Mouse (Mus musculus): ENCODE measurements around the gene Mrpl41.

Gene Mrpl41

DNA sequence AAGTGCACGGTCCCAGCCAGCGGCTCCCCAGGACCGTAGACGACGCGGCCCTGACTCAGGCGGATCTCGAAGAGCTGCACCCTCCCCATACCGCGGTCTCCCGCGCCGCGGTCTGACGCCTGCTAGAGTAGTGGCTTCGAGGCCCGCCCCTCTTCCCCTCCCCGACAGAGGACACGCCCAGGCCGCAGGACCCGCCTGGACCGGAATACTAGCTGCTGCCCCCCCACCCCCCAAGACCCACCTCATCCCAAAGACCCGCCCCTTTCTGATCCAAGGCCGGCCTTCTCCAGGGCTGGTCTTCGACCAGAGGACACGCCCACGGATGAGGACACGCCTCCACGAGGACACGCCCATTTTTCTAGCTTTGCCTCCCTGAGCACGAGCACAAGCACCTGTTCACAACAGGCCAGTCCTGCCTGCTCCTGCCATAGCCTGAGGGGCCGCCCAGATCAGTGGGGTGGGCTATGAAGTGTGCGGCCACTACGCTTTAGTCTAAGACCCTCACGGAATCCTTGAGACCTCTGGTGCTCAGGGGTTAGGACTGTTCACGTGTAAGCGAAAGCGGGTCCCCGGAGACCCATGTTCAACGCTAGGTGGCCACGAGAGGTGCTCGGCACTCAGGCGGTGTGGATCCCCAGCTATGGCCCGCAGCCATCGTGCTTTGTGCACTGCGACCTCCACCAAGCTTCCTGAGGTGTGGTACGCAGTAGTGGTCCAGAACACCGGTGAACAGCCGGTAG, 39.7 kb downstream of the Mrpl41 start, which contains the start of gene Arrdc1:
Gene Arrdc1, minus strand, starts transcription at position 196 of the 740 bp plus-strand sequence.
- peak; percentile 95 for DNase-seq

DNA sequence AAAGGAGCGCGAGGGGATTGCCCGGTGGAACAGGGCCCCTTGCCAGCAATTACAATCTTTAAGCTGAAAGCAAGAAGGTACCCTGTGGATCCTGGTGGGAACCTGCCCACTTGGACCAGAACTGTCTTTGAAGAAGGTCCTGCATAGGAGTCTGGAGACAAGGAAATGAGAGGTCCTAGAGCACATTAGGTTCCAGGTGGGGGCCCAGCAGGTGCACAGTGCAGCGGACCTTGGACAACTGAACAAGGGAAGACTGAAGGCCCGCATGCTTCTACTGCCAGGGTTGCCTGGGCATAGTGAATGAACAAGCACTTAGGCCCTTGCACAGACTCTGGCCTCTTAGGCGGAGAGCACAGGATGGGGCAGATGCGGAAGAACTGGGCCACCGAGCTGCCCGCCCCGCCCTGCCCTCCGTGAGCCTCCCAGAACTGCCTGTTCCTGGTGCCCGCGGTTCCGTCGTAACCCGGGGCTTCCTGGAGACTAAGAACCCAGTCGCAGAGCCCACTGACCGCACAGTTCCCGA, 40.4 kb downstream of the Mrpl41 start:
- DNase-seq = no peak

DNA sequence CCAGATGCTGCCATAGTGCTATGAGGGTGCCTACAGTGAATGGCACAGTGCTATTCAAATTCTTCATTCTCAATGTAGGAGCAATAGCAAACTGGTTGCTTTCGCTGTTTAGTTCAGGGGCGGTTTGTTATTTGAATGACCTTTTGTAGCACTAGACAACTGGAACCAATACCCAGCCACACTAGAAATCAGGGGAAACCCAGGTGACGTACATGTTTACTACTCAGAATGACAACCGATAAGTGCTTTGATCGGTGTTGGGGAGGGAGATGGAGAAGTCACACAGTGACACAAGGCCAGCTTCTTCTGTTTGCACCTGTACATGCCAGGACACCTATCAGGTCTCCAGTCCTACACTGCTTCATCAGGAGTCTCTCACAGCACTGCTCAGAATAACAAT, 45.3 kb downstream of the Mrpl41 start:
- DNase-seq = no peak

DNA sequence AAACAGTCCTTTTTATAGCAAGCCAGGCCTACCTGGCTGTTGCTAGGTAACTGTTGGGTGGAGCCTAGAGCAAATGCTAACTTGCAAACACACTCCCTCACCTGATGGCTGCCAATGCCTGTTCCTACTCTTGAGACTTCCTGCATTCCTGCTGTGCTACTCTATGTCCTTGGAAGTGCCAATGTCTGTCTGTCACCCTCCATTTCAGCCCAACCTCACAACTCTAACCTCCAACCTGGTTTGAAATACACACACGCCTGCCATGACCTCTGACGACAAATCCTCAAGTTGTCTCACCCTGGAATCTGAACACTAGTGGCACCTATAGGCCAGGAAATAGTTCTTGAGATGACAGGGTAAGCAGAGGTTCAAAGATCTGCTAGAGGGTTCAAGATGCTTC, 45.8 kb downstream of the Mrpl41 start:
- no peak for DNase-seq

DNA sequence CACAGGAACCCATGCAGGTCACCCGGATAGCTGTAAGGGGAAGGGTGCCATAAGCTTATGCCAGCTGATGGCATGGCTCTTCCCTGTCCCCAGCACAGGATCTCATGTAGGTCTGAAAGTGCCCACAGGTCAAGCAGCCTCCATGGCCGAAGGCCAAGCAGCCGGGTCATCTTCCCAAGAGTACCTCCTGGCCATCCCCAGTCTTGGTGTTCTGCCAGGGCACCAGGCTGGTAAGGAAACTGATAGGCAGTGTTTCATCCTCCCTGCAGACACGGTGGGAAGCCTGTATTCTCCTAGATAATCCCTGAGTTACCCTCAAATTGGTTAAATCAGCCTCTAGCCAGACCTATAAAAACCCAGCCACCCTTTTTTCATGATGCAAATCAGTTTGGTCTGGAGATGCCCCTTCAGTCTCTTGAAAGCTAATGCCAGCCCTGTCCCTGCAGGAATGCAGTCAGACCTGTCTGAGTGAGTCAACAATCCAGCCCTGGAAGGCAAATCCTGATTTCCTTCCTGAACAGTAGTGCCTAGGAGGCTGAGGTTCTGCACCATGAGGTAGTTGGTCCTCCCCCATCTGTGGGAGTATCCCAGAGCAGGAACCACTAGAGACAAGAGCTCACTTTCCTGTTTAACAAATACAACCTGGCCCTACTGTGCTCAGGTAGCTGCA, 47.0 kb downstream of the Mrpl41 start:
- no peak for DNase-seq

DNA sequence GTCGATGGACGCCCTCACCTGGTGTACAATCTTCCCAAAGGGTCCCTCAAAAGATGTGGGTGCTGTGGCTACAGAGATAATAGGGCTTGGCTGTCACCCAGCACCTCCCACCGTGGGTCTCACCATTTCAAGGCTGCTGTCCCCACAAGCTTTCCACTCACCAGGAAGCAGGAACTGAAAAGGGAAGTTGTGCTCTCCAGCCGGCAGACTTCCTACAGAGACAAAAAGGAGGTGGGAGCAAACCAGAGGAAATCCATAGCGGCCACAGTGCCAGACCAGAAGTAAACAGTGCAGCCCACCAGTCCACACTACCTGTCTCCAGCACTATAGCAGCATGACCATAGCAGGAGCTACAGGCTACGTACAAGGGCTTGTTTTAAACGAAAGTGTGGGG, 47.9 kb downstream of the Mrpl41 start:
- DNase-seq = no peak

DNA sequence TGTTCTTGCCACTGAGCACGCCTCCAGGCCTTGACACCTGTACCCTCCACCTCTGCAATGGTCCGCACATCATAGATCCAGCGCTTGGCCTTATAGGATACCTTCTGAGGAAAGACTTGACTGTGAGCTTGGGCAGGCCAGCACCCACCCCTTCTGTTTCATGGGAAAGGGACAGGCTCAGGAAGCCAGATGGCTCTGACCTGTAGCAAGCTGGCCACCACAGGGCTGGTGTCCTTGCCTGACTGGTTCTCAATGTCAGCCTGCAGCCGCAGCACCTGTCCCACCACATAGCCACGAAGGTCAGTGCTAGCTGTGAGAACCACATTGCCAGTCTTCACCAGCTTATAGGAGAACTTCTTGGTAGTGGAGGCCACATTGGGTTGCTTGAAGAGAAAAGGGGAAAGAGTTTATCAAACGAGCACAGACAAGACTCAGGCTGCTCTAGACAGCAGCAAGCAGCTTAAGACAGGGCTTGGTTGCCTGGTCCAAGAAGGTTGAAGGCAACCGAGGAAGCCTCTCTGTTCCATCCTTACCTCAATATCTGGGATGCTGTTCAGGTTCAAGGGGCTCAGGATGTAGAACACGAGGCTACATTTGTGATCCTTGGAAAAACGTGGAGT, 48.4 kb downstream of the Mrpl41 start:
- no peak for DNase-seq

DNA sequence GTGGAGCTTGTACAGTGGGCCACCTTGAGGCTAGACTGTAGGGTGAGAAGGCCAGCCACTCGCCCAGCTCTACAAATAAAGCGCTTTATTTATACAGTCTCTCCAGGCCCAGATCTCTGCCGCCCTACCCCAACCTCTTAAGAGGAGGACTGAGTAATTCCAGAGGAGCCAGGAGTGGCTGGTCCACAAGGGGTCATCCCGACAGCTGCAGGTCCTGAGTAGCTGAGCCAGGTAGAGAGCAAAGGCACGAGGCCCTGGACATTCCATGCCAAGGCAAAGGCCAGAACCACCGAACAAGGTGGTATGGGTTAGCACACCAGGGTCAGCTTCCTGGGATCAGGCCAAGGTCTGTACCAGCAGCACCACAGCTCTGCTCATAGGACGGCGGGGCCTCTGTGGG, 49.6 kb downstream of the Mrpl41 start:
- no peak for DNase-seq

All from spleen, adult 18-20 months (tissue).